Mouse (Mus musculus): Measurements from ENCODE around the gene Tmtc3. TPM values are rescaled to one million over a fixed set of nuclear protein-coding genes. Genes with fewer than 3 reads are reported as not detected.

The Tmtc3 gene
- polyA plus RNA-seq, 2 experiments = 16.2 to 23.5 TPM

GRCm38 (mm10) chr10:100498309-100498708 lies 11.2 kb upstream of the Tmtc3 start:
- DNase-seq (ENCODE audit: low spot score) = no peak
- Histone ChIP-seq H3K27ac (replicated peaks; ENCODE audit: low read depth, low read length) (no peak overlapping the region), H3K4me1 (ENCODE audit: control insufficient read depth, insufficient read depth, low read length) (no peaks in the 10 kb centered on the region), H3K4me3 (replicated peaks; ENCODE audit: low read length) (no peak overlapping the region), H3K4me2 (replicated peaks; ENCODE audit: low read depth, low read length, severe bottlenecking) (no peak overlapping the region), H3K36me3 (ENCODE audit: control insufficient read depth, insufficient read depth, low read length) (peaks cover 31% of the 10 kb centered on the region), H3K27me3 (ENCODE audit: control insufficient read depth, insufficient read depth, low read length) (no peaks in the 10 kb centered on the region), H3K9ac (ENCODE audit: low read depth, low read length, severe bottlenecking) (no peak overlapping the region), H3K9me3 (ENCODE audit: control insufficient read depth, low read length) (no peaks in the 10 kb centered on the region)
- TF ChIP-seq POLR2A (IDR thresholded peaks at IDR 0.05; ENCODE audit: borderline replicate concordance, extremely low read depth, insufficient read depth, insufficient read length) = no peak
- 79% methylated on average over 3 of the region's 3 CpGs for WGBS
- ATAC-seq (ENCODE audit: low FRiP score, low read depth) = no peak

- WGBS = 91% methylated on average over 7 of the region's 7 CpGs
- H3K36me3 ChIP-seq (ENCODE audit: control insufficient read depth, insufficient read depth, low read length) = peaks cover 4% of the 10 kb centered on the region; the same call in 1 of the 2 replicates
- H3K9ac ChIP-seq (ENCODE audit: low read depth, low read length, severe bottlenecking) = no peak overlapping the region
- no peak for TF ChIP-seq POLR2A (IDR thresholded peaks at IDR 0.05; ENCODE audit: borderline replicate concordance, extremely low read depth, insufficient read depth, insufficient read length)
- no peak overlapping the region for H3K4me2 ChIP-seq (replicated peaks; ENCODE audit: low read depth, low read length, severe bottlenecking)
- no peak for DNase-seq (ENCODE audit: low spot score)
- no peak overlapping the region for H3K27ac ChIP-seq (replicated peaks; ENCODE audit: low read depth, low read length)
- no peaks in the 10 kb centered on the region for H3K9me3 ChIP-seq (ENCODE audit: control insufficient read depth, low read length)
- ATAC-seq (ENCODE audit: low FRiP score, low read depth) = no peak
- H3K27me3 ChIP-seq (ENCODE audit: control insufficient read depth, insufficient read depth, low read length) = no peaks in the 10 kb centered on the region
- 0 out of 2 replicates have a peak, but pooled peaks cover 2% of the 10 kb centered on the region for H3K4me1 ChIP-seq (ENCODE audit: control insufficient read depth, insufficient read depth, low read length)
- H3K4me3 ChIP-seq (replicated peaks; ENCODE audit: low read length) = no peak overlapping the region
Observed at GRCm38 (mm10) chr10:100491916-100492315, 4.8 kb upstream of the Tmtc3 start.

GRCm38 (mm10) chr10:100486701-100487096 lies 451 bp downstream of the Tmtc3 start:
- WGBS = under 1% methylated on average over 13 of the region's 13 CpGs
- TF ChIP-seq POLR2A (IDR thresholded peaks at IDR 0.05; ENCODE audit: borderline replicate concordance, extremely low read depth, insufficient read depth, insufficient read length) = no peak
- H3K4me2 ChIP-seq (replicated peaks; ENCODE audit: low read depth, low read length, severe bottlenecking) = peak overlapping the region; percentile 81
- H3K27me3 ChIP-seq (ENCODE audit: control insufficient read depth, insufficient read depth, low read length) = no peaks in the 10 kb centered on the region
- no peaks in the 10 kb centered on the region for H3K9me3 ChIP-seq (ENCODE audit: control insufficient read depth, low read length)
- peak overlapping the region; percentile 86 for H3K4me3 ChIP-seq (replicated peaks; ENCODE audit: low read length)
- H3K36me3 ChIP-seq (ENCODE audit: control insufficient read depth, insufficient read depth, low read length) = no peaks in the 10 kb centered on the region
- peak overlapping the region; percentile 86 for H3K9ac ChIP-seq (ENCODE audit: low read depth, low read length, severe bottlenecking)
- no peak; the same call in 1 of the 2 replicates for ATAC-seq (ENCODE audit: low FRiP score, low read depth)
- 0 out of 2 replicates have a peak, but pooled peaks cover 4% of the 10 kb centered on the region for H3K4me1 ChIP-seq (ENCODE audit: control insufficient read depth, insufficient read depth, low read length)
- H3K27ac ChIP-seq (replicated peaks; ENCODE audit: low read depth, low read length) = peak overlapping the region; percentile 73
- DNase-seq (ENCODE audit: low spot score) = peak; percentile 19

- Histone ChIP-seq H3K4me2 (replicated peaks; ENCODE audit: low read depth, low read length, severe bottlenecking) (no peak overlapping the region), H3K9ac (ENCODE audit: low read depth, low read length, severe bottlenecking) (no peak overlapping the region), H3K9me3 (ENCODE audit: control insufficient read depth, low read length) (no peaks in the 10 kb centered on the region), H3K4me3 (replicated peaks; ENCODE audit: low read length) (no peak overlapping the region), H3K27ac (replicated peaks; ENCODE audit: low read depth, low read length) (no peak overlapping the region), H3K27me3 (ENCODE audit: control insufficient read depth, insufficient read depth, low read length) (no peaks in the 10 kb centered on the region), H3K36me3 (ENCODE audit: control insufficient read depth, insufficient read depth, low read length) (peaks cover 19% of the 10 kb centered on the region), H3K4me1 (ENCODE audit: control insufficient read depth, insufficient read depth, low read length) (no peaks in the 10 kb centered on the region)
- TF ChIP-seq POLR2A (IDR thresholded peaks at IDR 0.05; ENCODE audit: borderline replicate concordance, extremely low read depth, insufficient read depth, insufficient read length) = no peak
- ATAC-seq (ENCODE audit: low FRiP score, low read depth) = no peak
- 73% methylated on average over 3 of the region's 3 CpGs for WGBS
- no peak for DNase-seq (ENCODE audit: low spot score)
Observed at GRCm38 (mm10) chr10:100479538-100479937, 7.6 kb downstream of the Tmtc3 start.

- Histone ChIP-seq H3K4me2 (replicated peaks; ENCODE audit: low read depth, low read length, severe bottlenecking) (no peak overlapping the region), H3K4me3 (replicated peaks; ENCODE audit: low read length) (no peak overlapping the region), H3K36me3 (ENCODE audit: control insufficient read depth, insufficient read depth, low read length) (peaks cover 39% of the 10 kb centered on the region), H3K4me1 (ENCODE audit: control insufficient read depth, insufficient read depth, low read length) (no peaks in the 10 kb centered on the region), H3K27me3 (ENCODE audit: control insufficient read depth, insufficient read depth, low read length) (no peaks in the 10 kb centered on the region), H3K9me3 (ENCODE audit: control insufficient read depth, low read length) (no peaks in the 10 kb centered on the region), H3K27ac (replicated peaks; ENCODE audit: low read depth, low read length) (no peak overlapping the region), H3K9ac (ENCODE audit: low read depth, low read length, severe bottlenecking) (no peak overlapping the region)
- 61% methylated on average over 3 of the region's 3 CpGs for WGBS
- TF ChIP-seq POLR2A (IDR thresholded peaks at IDR 0.05; ENCODE audit: borderline replicate concordance, extremely low read depth, insufficient read depth, insufficient read length) = no peak
- ATAC-seq (ENCODE audit: low FRiP score, low read depth) (no peak), DNase-seq (ENCODE audit: low spot score) (no peak)
Observed at GRCm38 (mm10) chr10:100475040-100475439, 12.1 kb downstream of the Tmtc3 start.

GRCm38 (mm10) chr10:100460515-100460914 lies 26.6 kb downstream of the Tmtc3 start:
- ATAC-seq (ENCODE audit: low FRiP score, low read depth) (no peak), DNase-seq (ENCODE audit: low spot score) (no peak)
- no peak for TF ChIP-seq POLR2A (IDR thresholded peaks at IDR 0.05; ENCODE audit: borderline replicate concordance, extremely low read depth, insufficient read depth, insufficient read length)
- H3K4me1 ChIP-seq (ENCODE audit: control insufficient read depth, insufficient read depth, low read length) = no peaks in the 10 kb centered on the region
- no peak overlapping the region for H3K27ac ChIP-seq (replicated peaks; ENCODE audit: low read depth, low read length)
- no peak overlapping the region for H3K9ac ChIP-seq (ENCODE audit: low read depth, low read length, severe bottlenecking)
- no peak overlapping the region for H3K4me2 ChIP-seq (replicated peaks; ENCODE audit: low read depth, low read length, severe bottlenecking)
- no peaks in the 10 kb centered on the region for H3K9me3 ChIP-seq (ENCODE audit: control insufficient read depth, low read length)
- H3K36me3 ChIP-seq (ENCODE audit: control insufficient read depth, insufficient read depth, low read length) = peaks cover 15% of the 10 kb centered on the region; the same call in 1 of the 2 replicates
- no peak overlapping the region for H3K4me3 ChIP-seq (replicated peaks; ENCODE audit: low read length)
- H3K27me3 ChIP-seq (ENCODE audit: control insufficient read depth, insufficient read depth, low read length) = no peaks in the 10 kb centered on the region

Data from limb, embryonic 14.5 days (tissue).